Mouse (Mus musculus) fat pad, adult 2 months (tissue): ENCODE data around the gene Irak2.
A peak's percentile ranks its signal among the peaks of the same experiment; 100 is the strongest.
"Not testable (repeated sequence)": the region's sequence is repeated elsewhere in the genome, so short reads cannot be mapped to it uniquely, and the experiment has no call there.

Experiments
- DNase-seq: peaks from one replicate; pipeline ENCODE4 v3.0.0-alpha.2; 2011; ENCODE audit warnings: low read depth, low spot score; ENCODE audit errors: extremely low read depth

Gene Irak2

GRCm38 (mm10) chr6:113695766-113696355, 57.6 kb downstream of the Irak2 start:
- DNase-seq = no peak

- DNase-seq = peak; percentile 85
Observed at GRCm38 (mm10) chr6:113696582-113697221, 58.4 kb downstream of the Irak2 start, which contains the start of gene Tatdn2. Gene Tatdn2 (plus strand): TSS chr6:113697050.

- no peak for DNase-seq
Observed at GRCm38 (mm10) chr6:113697222-113698205, 59.2 kb downstream of the Irak2 start.

- no peak for DNase-seq
Observed at GRCm38 (mm10) chr6:113712718-113713117, 74.5 kb downstream of the Irak2 start.

GRCm38 (mm10) chr6:113713389-113713788, 75.1 kb downstream of the Irak2 start:
- not testable (repeated sequence) for DNase-seq

- no peak for DNase-seq
Observed at GRCm38 (mm10) chr6:113714276-113714675, 76.0 kb downstream of the Irak2 start.

- DNase-seq = no peak
Observed at GRCm38 (mm10) chr6:113714797-113715196, 76.5 kb downstream of the Irak2 start.

GRCm38 (mm10) chr6:113717541-113717940, 79.3 kb downstream of the Irak2 start:
- no peak for DNase-seq

GRCm38 (mm10) chr6:113719878-113720277, 81.6 kb downstream of the Irak2 start, which contains the start of gene Ghrl:
Gene Ghrl (minus strand): TSS chr6:113719880.
- DNase-seq = no peak

GRCm38 (mm10) chr6:113721061-113721460, 82.8 kb downstream of the Irak2 start:
- DNase-seq = no peak

- DNase-seq = no peak
Observed at GRCm38 (mm10) chr6:113728181-113728580, 89.9 kb downstream of the Irak2 start.

- DNase-seq = no peak
Observed at GRCm38 (mm10) chr6:113731296-113731695, 93.0 kb downstream of the Irak2 start.

- DNase-seq = no peak
Observed at GRCm38 (mm10) chr6:113737318-113738046, 99.2 kb downstream of the Irak2 start.

GRCm38 (mm10) chr6:113740236-113741217, 102.3 kb downstream of the Irak2 start, which contains the start of gene Sec13:
Gene Sec13 (minus strand): TSS chr6:113740743.
- no peak for DNase-seq

GRCm38 (mm10) chr6:113741425-113741824, 103.2 kb downstream of the Irak2 start:
- no peak for DNase-seq

- no peak for DNase-seq
Observed at GRCm38 (mm10) chr6:113742321-113742720, 104.1 kb downstream of the Irak2 start.

GRCm38 (mm10) chr6:113743111-113743510, 104.8 kb downstream of the Irak2 start:
- no peak for DNase-seq
